Mouse (Mus musculus): ENCODE data around the gene Aftph.

Gene Aftph

GRCm38 (mm10) chr11:20723572-20723971 is 17.8 kb downstream of the Aftph start:
- DNase-seq: no peak

DNA sequence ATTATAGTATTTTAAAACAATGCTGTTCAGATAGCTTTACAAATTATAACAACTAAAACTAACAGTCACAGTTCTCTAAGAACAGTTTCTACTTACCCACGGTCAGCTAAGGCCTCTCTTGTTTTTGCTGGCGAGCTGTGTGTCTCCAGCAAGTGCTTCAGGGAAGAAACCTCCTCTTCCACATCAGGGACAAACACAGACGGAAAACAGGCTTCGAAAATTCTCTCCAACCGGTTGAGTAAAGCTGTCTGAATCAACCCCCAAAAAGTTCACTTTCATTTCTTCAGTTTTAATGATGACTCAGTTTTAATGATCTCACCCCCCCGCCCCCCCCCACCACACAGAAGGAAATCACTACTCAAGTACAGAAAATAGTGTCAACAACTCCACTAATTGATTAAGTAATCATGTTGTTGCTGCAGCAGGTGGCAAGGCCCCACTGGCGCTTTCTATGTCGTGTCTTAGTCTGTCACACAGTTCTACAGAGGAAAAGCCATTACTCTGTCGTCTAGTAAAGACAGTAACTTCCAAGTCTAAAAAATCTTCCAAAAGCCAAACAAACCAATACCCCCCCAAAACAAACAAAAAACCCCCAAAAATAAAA is 29.2 kb downstream of the Aftph start:
- no peak for DNase-seq

GRCm38 (mm10) chr11:20691000-20691399 is 50.4 kb downstream of the Aftph start:
- peak; percentile 47 to 69 for DNase-seq

DNA sequence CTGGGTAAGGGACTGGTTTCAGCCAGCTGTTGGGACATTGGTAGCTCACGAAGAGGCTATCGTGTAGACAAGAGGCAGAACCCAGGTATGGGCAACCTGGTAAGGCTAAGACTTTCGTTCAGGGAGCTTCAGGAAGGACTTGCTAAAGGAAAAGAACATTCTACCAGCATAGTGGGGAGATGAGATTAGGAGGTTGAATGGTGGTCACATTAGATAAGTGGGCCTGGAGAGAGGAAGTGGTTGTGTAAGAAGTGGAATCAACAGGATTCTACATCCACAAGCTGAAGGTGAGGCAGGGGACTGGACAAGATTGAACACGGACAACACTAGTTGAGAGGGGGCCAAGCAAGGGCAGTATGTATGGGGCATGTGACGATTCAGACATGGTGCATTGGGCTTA is 59.7 kb downstream of the Aftph start:
- DNase-seq: no peak

- no peak for DNase-seq
These were observed 60.6 kb downstream of the Aftph start for GRCm38 (mm10) chr11:20680781-20681180.

GRCm38 (mm10) chr11:20679396-20679795 is 62.0 kb downstream of the Aftph start:
- no peak for DNase-seq

DNA sequence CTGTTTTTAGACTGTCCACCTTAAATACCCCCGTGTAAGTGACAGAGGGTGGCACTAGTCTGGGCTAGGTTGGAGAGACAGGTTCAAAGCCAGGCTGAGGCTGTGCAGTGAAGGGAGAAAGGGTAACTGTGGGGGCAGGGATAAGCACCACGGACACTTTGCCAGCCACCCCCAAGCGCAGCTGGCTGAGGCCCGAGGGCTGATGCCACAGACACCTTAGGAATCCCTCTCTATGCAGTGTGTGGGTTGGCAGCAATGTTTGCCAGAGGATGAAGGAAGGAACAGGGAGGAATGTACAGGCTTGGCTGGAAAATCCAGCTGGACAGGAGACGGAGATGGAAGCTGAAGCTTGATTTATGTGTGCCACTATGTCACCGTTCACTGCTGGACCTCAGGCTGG is 68.9 kb downstream of the Aftph start:
- DNase-seq: no peak

DNA sequence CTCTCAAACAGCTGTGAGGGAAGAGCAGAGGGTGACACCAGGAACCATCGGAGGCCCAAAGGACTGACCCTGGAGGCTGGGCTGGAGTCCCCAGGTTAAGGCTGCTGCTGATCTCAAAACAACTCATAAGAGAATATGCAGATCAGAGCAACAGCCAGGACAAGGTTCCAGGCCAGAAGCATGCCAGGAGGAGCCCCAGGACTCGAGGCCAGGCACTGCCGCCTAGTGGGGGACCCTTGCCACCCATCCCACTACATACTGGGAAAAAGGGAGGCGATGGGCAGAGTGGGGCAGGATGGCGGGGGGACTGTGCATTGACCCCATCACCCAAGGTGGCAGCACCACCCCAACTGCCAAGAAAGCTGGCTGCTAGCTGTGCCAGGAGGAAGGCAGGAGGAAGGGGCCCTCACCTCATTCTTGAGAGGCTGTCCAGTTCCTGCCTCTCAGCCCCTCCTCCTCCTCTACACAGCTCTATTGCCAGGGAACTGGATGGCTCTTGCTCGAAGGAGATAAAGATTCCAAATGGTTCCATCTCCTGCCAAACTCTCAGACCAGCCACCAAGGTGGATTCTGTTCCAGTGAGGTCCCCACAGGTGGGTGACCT is 69.5 kb downstream of the Aftph start:
- DNase-seq: peak in 1 of 2 experiments; percentile 41

DNA sequence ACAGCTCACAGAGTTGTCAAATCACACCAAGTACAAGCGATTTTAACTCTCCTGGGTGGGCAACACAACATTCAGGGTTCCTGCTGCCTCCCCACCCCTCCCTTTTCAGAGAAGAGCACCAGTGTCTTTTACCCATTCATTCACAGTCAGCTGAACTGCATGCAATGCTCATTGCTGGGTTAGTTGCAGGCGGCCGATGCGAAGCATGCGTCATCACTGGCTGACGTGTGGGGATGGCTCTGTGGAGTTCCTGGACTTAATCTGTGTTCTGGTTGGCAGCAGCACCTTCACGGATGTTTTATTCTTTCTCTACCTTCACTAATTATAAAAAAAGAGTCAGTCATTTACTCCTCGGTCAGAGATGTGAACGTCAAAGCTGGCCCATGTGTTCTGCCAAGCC is 76.5 kb downstream of the Aftph start:
- no peak for DNase-seq

DNA sequence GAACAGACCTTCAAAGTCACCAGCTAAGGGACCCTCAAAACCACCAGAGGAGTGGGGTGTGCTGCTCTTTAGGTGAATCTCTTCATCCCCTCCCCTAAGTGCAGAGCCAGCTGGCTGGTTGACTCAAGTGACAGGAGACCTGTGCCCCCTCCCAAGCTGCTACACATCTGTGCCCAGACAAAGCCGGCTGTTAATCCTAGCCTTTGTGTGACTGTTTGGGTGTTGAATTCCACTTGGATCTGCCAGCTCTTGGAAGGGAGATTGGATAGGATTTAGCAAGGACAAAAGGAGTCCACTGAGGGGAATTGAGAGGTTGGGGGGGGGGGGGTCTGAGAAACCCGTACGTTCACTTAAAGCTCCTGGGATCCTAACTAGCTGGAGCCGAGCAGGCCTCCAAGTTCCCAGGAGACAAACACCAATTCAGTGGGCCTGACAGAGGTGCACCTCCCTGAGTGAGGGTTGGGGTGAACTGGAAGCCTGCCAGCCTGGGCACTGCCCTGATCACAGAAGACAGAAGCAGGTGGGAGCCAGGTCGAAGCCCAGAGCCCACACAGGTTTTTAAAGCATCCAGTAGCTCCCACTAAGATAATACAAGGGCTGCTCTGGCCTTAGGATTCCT is 77.7 kb downstream of the Aftph start:
- DNase-seq: no peak

GRCm38 (mm10) chr11:20662811-20663210 is 78.6 kb downstream of the Aftph start:
- DNase-seq: no peak

DNA sequence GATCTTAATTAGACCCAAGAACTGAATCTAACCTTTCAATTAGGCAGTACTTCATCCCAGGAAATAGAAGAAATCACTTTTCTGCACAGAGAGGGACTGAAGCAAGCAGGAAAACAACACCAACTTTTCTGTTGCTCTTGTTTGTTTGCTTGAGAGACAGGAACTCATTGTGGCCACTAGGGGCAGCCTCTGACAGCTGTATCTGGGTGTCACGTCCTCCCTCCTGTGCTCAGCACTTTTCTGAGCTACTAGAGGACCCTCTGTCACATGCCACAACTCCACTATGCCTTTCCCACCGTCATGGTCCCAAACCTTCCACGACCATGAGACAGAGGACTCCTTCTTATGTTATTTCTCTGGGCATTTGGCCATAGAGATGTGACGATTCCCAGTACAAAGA is 79.7 kb downstream of the Aftph start:
- DNase-seq: peak; percentile 46 to 58

GRCm38 (mm10) chr11:20660111-20661097 is 81.0 kb downstream of the Aftph start:
- DNase-seq: peak; percentile 50 to 62

DNA sequence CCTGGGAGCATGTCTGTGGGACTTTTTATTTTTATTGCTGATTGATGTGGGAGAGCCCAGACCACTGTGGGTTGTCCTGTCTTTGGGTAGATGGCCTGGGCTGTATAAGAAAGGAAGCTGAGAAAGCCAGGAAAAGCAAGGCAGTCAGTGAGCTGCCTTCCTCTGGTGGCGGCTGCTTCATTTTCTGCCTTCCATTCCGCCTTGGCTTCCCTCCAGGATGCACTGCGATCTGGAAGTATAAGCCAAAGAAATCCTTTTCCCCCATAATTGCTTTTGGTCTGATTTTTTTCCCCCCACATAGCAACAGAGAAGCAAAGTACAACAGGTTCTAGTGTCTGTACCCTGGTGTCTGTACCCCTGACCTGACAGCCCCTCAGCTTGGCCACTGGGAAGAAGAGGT is 82.3 kb downstream of the Aftph start:
- peak; percentile 55 to 58 for DNase-seq

DNA sequence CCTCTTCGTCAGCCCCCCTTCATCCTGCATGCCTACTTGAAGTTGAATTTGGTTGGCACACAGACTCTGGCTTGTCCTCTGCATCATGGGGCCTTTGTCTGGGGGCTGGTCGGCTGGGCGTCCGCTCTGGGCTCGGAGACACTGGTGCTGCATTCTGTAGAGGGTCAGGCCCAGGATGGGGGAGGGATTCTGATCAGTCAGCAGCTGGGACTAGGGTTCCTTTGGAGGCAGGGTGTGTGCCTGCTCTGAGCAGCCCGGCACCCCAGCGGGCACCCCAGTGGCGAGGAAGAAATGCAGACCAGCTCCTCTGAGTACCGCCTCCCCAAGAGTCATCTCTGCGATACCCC is 84.7 kb downstream of the Aftph start:
- peak in 1 of 2 experiments; percentile 46 for DNase-seq

GRCm38 (mm10) chr11:20655795-20656710 is 85.3 kb downstream of the Aftph start:
- peak; percentile 66 to 85 for DNase-seq

- DNase-seq: no peak
These were observed 90.2 kb downstream of the Aftph start for GRCm38 (mm10) chr11:20651166-20651565.

GRCm38 (mm10) chr11:20650006-20650639 is 91.3 kb downstream of the Aftph start:
- DNase-seq: no peak

DNA sequence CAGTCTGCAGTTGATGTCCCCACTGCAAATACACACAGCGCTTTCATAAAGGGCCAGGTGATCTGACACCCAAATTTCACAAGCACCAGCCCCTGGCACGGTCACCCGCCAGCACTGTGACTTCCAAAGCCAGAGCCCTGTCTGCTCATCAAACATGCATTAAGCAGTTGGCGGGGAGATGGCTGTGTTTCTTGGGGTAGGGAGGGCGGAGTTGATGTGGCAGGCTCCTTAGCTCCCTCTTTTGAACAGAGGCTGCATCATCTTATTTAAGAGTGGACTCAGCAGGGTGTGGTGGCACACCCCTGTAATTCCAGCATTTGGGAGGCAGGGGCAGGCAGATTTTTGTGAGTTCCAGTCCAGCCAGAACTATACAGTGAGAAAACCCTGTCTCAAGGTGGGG is 91.9 kb downstream of the Aftph start:
- peak in 1 of 2 experiments; percentile 46 for DNase-seq

DNA sequence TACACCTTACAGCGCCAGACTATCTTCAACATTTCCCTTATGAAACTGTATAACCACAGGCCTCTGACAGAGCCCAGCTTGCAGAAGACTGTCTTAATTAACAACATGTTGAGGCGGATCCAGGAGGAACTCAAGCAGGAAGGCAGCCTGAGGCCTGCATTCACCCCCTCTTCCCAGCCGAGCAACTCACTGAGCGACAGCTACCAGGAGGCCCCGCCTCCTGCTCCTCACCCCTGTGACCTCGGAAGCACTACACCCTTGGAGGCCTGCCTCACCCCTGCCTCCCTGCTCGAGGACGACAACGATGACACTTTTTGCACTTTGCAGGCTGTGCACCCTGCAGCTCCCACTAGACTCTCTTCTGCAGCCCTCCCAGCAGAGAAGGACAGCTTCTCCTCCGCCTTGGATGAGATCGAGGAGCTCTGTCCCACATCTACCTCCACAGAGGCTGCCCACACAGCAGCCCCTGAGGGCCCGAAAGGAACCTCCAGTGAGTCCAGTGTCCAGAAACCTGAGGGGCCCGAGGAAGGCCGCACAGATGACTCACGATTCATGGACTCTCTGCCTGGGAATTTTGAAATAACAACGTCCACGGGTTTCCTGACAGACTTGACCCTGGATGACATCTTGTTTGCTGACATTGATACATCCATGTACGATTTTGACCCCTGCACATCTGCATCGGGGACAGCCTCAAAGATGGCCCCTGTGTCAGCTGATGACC is 93.3 kb downstream of the Aftph start:
- peak in 1 of 2 experiments; percentile 57 for DNase-seq

Data from lung, postnatal 4 days (tissue).